Mouse (Mus musculus): ENCODE data around the gene Gtf3c1. TPM values are rescaled to one million over a fixed set of nuclear protein-coding genes. Genes with fewer than 3 reads are reported as not detected.
"Not testable (repeated sequence)": the region's sequence is repeated elsewhere in the genome, so short reads cannot be mapped to it uniquely, and the experiment has no call there.

Gene Gtf3c1
- polyA plus RNA-seq, 1 experiment from 2014 or later: 15.8 TPM

- Histone ChIP-seq H3K4me2 (ENCODE audit: low read depth, low read length) (no peak overlapping the region), H3K4me3 (ENCODE audit: low read length) (no peak overlapping the region), H3K4me1 (ENCODE audit: control insufficient read depth, insufficient read depth, low read length) (peaks cover 16% of the 10 kb centered on the region), H3K9me3 (ENCODE audit: control insufficient read depth, low read length) (no peaks in the 10 kb centered on the region), H3K9ac (ENCODE audit: low read depth, low read length) (no peak overlapping the region), H3K36me3 (ENCODE audit: control insufficient read depth, insufficient read depth, low read length) (no peaks in the 10 kb centered on the region), H3K27me3 (replicated peaks; ENCODE audit: control insufficient read depth, insufficient read depth, low read length) (no peaks in the 10 kb centered on the region), H3K27ac (ENCODE audit: low read length) (peak overlapping the region; percentile 76)
- ATAC-seq: peak; percentile 80
- 48% methylated on average over 2 of the region's 2 CpGs for WGBS
Observed at GRCm38 (mm10) chr7:125716724-125717123, 9.1 kb upstream of the Gtf3c1 start.

DNA sequence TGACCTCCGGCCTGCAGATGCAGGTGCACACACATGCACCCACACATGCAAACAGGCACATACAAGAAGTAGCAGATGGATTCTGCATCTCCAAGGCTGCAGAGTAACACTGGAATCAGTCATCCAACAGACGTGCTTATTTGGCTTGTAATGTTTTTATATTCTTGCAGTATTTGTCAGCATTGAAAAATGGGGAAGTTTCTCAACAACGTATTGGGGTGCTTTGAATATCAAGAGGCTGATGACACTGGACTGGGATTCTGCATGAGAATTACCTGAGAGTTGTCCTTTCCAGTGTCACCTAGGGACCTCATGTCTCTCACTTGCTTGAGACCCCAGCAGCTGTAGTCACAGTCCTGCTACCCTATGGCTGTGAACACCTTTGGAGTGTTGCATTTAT, 7.2 kb upstream of the Gtf3c1 start:
- 86% methylated on average over 3 of the region's 3 CpGs for WGBS
- H3K36me3 ChIP-seq (ENCODE audit: control insufficient read depth, insufficient read depth, low read length): no peaks in the 10 kb centered on the region

DNA sequence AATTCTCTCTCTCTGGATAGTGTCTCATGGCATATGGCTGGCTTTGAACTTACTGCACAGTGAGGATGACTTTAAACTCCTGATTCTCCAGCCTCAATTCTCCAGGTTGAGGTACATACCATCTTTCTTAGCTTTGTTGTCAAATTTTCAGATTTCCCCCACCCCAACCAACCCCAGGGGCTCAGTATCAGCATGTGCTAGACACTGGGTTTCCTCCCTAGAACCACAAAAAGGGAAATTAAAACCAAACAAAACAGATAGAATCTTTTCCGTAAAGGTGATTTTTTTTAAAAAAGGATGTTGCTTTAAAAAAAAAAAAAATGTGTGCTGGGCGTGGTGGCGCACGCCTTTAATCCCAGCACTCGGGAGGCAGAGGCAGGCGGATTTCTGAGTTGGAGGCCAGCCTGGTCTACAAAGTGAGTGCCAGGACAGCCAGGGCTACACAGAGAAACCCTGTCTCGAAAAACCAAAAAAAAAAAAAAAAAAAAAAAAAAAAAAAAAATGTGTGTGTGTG, 6.0 kb upstream of the Gtf3c1 start:
- H3K27ac ChIP-seq (ENCODE audit: low read length); H3K4me3 ChIP-seq (ENCODE audit: low read length); H3K36me3 ChIP-seq (ENCODE audit: control insufficient read depth, insufficient read depth, low read length); H3K9ac ChIP-seq (ENCODE audit: low read depth, low read length); ATAC-seq; H3K27me3 ChIP-seq (replicated peaks; ENCODE audit: control insufficient read depth, insufficient read depth, low read length); H3K4me2 ChIP-seq (ENCODE audit: low read depth, low read length); H3K9me3 ChIP-seq (ENCODE audit: control insufficient read depth, low read length): not testable (repeated sequence)
- peaks cover 17% of the 10 kb centered on the region for H3K4me1 ChIP-seq (ENCODE audit: control insufficient read depth, insufficient read depth, low read length)
- WGBS: 92% methylated on average over 6 of the region's 7 CpGs

More for the DNA sequence above, 7.2 kb upstream of the Gtf3c1 start:
- Histone ChIP-seq H3K27me3 (replicated peaks; ENCODE audit: control insufficient read depth, insufficient read depth, low read length) (no peaks in the 10 kb centered on the region), H3K9me3 (ENCODE audit: control insufficient read depth, low read length) (no peaks in the 10 kb centered on the region), H3K9ac (ENCODE audit: low read depth, low read length) (no peak overlapping the region), H3K4me2 (ENCODE audit: low read depth, low read length) (no peak overlapping the region), H3K4me3 (ENCODE audit: low read length) (no peak overlapping the region), H3K27ac (ENCODE audit: low read length) (no peak overlapping the region), H3K4me1 (ENCODE audit: control insufficient read depth, insufficient read depth, low read length) (peaks cover 12% of the 10 kb centered on the region)
- no peak for ATAC-seq

DNA sequence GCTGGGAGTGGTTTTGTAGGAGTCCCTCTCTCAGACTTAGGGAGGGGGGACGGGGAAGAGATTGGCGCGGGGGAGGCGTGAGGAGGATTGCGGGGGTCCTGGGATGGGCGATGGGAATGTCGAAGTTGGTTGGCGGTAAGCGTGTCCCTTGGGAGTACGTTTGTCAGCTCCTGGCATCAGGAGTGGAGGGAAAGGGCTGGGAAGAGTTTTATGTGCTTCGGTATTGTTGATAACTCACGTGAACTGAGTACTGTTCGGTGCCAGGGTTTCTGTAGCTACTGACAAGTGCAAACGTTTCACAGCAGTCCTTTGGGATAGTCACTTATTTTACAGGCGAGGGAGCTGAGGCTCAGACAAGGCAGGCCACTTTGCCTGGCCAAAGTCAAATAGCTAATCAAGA, 520 bp upstream of the Gtf3c1 start:
- under 1% methylated on average over 15 of the region's 15 CpGs for WGBS

DNA sequence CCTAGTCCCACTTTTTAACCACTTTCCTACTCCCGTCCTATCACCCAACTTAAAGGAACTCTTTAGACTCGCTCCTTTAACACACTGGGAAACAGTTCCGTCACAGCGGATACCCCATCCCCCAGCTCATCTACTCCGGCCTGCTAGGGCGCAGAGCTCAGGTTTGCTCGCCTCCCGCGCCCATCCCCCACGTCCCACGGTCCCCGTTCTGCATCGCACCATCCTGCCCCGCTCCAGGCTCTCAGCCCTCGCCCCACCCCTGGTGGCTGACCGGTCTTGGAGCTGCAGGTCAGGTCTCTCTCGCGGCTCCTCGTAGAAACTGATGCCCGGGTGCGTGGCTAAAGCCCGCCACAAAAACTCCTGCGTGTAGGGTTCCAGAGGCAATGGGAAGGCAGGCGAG, 394 bp downstream of the Gtf3c1 start:
- Histone ChIP-seq H3K9me3 (ENCODE audit: control insufficient read depth, low read length) (no peaks in the 10 kb centered on the region), H3K4me2 (ENCODE audit: low read depth, low read length) (peak overlapping the region; percentile 78), H3K4me1 (ENCODE audit: control insufficient read depth, insufficient read depth, low read length) (peaks cover 27% of the 10 kb centered on the region), H3K4me3 (ENCODE audit: low read length) (peak overlapping the region; percentile 84), H3K36me3 (ENCODE audit: control insufficient read depth, insufficient read depth, low read length) (peaks cover 15% of the 10 kb centered on the region), H3K27ac (ENCODE audit: low read length) (peak overlapping the region; percentile 87), H3K9ac (ENCODE audit: low read depth, low read length) (peak overlapping the region; percentile 91), H3K27me3 (replicated peaks; ENCODE audit: control insufficient read depth, insufficient read depth, low read length) (no peaks in the 10 kb centered on the region)
- under 1% methylated on average over 24 of the region's 24 CpGs for WGBS
- ATAC-seq: peak; percentile 84

More for the DNA sequence above, 520 bp upstream of the Gtf3c1 start:
- H3K27ac ChIP-seq (ENCODE audit: low read length): 0 out of 2 replicates have a peak overlapping the region, but pooled peaks have one; percentile 32
- H3K36me3 ChIP-seq (ENCODE audit: control insufficient read depth, insufficient read depth, low read length): peaks cover 8% of the 10 kb centered on the region; the same call in 1 of the 2 replicates
- H3K4me2 ChIP-seq (ENCODE audit: low read depth, low read length): peak overlapping the region; percentile 59
- peak overlapping the region; percentile 84 for H3K4me3 ChIP-seq (ENCODE audit: low read length)
- no peak for ATAC-seq
- no peaks in the 10 kb centered on the region for H3K27me3 ChIP-seq (replicated peaks; ENCODE audit: control insufficient read depth, insufficient read depth, low read length)
- peak overlapping the region; percentile 80 for H3K9ac ChIP-seq (ENCODE audit: low read depth, low read length)
- no peaks in the 10 kb centered on the region for H3K9me3 ChIP-seq (ENCODE audit: control insufficient read depth, low read length)
- H3K4me1 ChIP-seq (ENCODE audit: control insufficient read depth, insufficient read depth, low read length): peaks cover 27% of the 10 kb centered on the region

DNA sequence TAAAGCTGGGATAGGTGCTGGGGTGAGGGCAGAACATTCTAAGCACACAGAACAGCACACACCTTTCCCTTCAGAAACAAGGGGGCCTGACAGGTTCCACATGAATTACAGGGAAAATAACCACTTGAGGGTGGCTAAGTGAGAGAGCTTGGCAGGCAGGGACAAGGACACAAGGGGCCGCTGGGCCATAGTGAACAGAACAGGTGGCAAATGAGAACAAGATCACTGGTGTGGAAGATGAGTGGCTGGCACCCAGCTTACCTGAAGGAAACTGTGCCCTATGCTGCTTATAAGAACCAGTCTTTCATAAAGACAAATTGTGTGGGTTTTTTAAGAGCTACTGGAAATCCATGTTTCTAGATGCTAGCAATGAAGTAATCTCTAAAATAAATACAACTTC, 4.8 kb downstream of the Gtf3c1 start:
- Histone ChIP-seq H3K36me3 (ENCODE audit: control insufficient read depth, insufficient read depth, low read length) (peaks cover 50% of the 10 kb centered on the region), H3K4me2 (ENCODE audit: low read depth, low read length) (no peak overlapping the region), H3K9me3 (ENCODE audit: control insufficient read depth, low read length) (peaks cover 10% of the 10 kb centered on the region; the same call in 1 of the 2 replicates), H3K4me1 (ENCODE audit: control insufficient read depth, insufficient read depth, low read length) (peaks cover 20% of the 10 kb centered on the region), H3K4me3 (ENCODE audit: low read length) (no peak overlapping the region), H3K27ac (ENCODE audit: low read length) (no peak overlapping the region), H3K27me3 (replicated peaks; ENCODE audit: control insufficient read depth, insufficient read depth, low read length) (no peaks in the 10 kb centered on the region), H3K9ac (ENCODE audit: low read depth, low read length) (no peak overlapping the region)
- no peak for ATAC-seq
- 100% methylated on average over 1 of the region's 1 CpGs for WGBS

DNA sequence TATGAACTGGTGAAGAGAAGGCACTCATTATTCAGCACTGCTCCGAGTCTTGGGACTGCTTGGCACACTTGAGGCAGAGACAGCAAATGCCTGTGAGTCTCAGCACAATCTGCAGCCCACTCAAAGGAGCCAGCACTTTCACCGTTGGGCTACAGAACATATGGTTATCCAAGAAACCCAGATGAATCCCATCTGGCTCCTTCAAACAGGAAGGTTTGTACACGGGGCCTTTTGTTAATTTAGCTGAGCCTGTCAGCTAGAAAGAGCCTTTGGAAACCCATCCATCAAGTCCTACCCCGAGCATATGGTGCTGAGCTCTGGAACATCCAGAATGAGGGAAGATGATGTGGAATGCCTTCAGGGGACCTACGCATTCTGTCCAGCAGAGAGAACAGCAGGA, 13.5 kb downstream of the Gtf3c1 start:
- 69% methylated on average over 5 of the region's 5 CpGs for WGBS
- Histone ChIP-seq H3K36me3 (ENCODE audit: control insufficient read depth, insufficient read depth, low read length) (peaks cover 58% of the 10 kb centered on the region), H3K27ac (ENCODE audit: low read length) (no peak overlapping the region), H3K4me2 (ENCODE audit: low read depth, low read length) (no peak overlapping the region), H3K4me3 (ENCODE audit: low read length) (no peak overlapping the region), H3K9me3 (ENCODE audit: control insufficient read depth, low read length) (peaks cover 7% of the 10 kb centered on the region; the same call in 1 of the 2 replicates), H3K4me1 (ENCODE audit: control insufficient read depth, insufficient read depth, low read length) (no peaks in the 10 kb centered on the region), H3K27me3 (replicated peaks; ENCODE audit: control insufficient read depth, insufficient read depth, low read length) (no peaks in the 10 kb centered on the region), H3K9ac (ENCODE audit: low read depth, low read length) (no peak overlapping the region)
- ATAC-seq: no peak

DNA sequence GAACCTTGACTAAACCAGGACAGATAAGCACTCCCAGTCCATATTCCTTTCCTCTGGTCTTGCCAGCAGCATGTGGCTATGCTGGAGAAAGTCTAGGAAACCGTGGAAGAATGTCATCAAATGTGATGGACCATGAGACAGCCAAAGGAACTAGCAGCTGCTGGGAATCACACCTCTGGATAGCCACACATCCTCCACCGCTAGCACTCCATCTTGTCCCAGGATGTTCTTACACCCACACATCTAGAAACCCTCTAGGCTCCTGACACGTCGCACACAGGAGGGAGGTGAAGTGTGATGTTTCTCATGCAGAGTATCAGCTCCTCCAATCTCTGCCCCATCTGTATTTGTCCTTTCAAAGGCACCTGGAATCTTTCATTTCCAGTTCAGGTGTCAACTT, 17.1 kb downstream of the Gtf3c1 start:
- Histone ChIP-seq H3K36me3 (ENCODE audit: control insufficient read depth, insufficient read depth, low read length) (peaks cover 28% of the 10 kb centered on the region), H3K4me1 (ENCODE audit: control insufficient read depth, insufficient read depth, low read length) (no peaks in the 10 kb centered on the region), H3K9me3 (ENCODE audit: control insufficient read depth, low read length) (no peaks in the 10 kb centered on the region), H3K4me3 (ENCODE audit: low read length) (no peak overlapping the region), H3K27me3 (replicated peaks; ENCODE audit: control insufficient read depth, insufficient read depth, low read length) (no peaks in the 10 kb centered on the region), H3K4me2 (ENCODE audit: low read depth, low read length) (no peak overlapping the region), H3K9ac (ENCODE audit: low read depth, low read length) (no peak overlapping the region), H3K27ac (ENCODE audit: low read length) (no peak overlapping the region)
- no peak for ATAC-seq
- WGBS: 87% methylated on average over 4 of the region's 4 CpGs

GRCm38 (mm10) chr7:125679936-125680335, 27.6 kb downstream of the Gtf3c1 start:
- Histone ChIP-seq H3K9me3 (ENCODE audit: control insufficient read depth, low read length) (no peaks in the 10 kb centered on the region), H3K27ac (ENCODE audit: low read length) (no peak overlapping the region), H3K4me2 (ENCODE audit: low read depth, low read length) (no peak overlapping the region), H3K27me3 (replicated peaks; ENCODE audit: control insufficient read depth, insufficient read depth, low read length) (no peaks in the 10 kb centered on the region), H3K36me3 (ENCODE audit: control insufficient read depth, insufficient read depth, low read length) (peaks cover 28% of the 10 kb centered on the region), H3K9ac (ENCODE audit: low read depth, low read length) (no peak overlapping the region), H3K4me3 (ENCODE audit: low read length) (no peak overlapping the region), H3K4me1 (ENCODE audit: control insufficient read depth, insufficient read depth, low read length) (no peaks in the 10 kb centered on the region)
- 89% methylated on average over 9 of the region's 9 CpGs for WGBS
- ATAC-seq: no peak

DNA sequence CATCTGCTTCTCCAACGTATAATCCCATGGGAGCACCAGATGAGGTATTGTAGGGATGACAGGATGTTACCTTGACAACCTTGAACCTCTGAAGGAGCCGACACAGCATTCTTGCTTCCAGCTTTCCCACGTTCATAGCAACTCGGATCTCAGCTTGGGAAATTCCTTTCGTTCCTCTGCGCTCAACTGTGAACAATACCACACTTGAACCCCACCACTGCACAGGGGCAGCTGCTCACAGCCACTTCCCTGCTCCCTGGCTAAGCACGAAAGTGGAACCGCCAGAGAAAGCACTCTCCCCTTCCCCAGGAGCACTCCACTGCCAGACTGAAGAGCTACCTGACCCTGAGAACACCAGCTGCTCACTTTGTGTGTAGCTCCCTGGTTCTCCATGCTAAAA, 28.8 kb downstream of the Gtf3c1 start:
- no peak overlapping the region for H3K27ac ChIP-seq (ENCODE audit: low read length)
- H3K9me3 ChIP-seq (ENCODE audit: control insufficient read depth, low read length): no peaks in the 10 kb centered on the region
- 86% methylated on average over 8 of the region's 8 CpGs for WGBS

More for the DNA sequence above, 28.8 kb downstream of the Gtf3c1 start:
- Histone ChIP-seq H3K4me2 (ENCODE audit: low read depth, low read length) (no peak overlapping the region), H3K4me1 (ENCODE audit: control insufficient read depth, insufficient read depth, low read length) (no peaks in the 10 kb centered on the region), H3K9ac (ENCODE audit: low read depth, low read length) (no peak overlapping the region), H3K27me3 (replicated peaks; ENCODE audit: control insufficient read depth, insufficient read depth, low read length) (no peaks in the 10 kb centered on the region), H3K36me3 (ENCODE audit: control insufficient read depth, insufficient read depth, low read length) (peaks cover 35% of the 10 kb centered on the region), H3K4me3 (ENCODE audit: low read length) (no peak overlapping the region)
- ATAC-seq: no peak
